Mouse (Mus musculus) natural killer cell, adult 2 months (primary cell): ENCODE data around the gene Golt1a.
A peak's percentile ranks its signal among the peaks of the same experiment; 100 is the strongest.
"Not testable (repeated sequence)": the region's sequence is repeated elsewhere in the genome, so short reads cannot be mapped to it uniquely, and the experiment has no call there.

Experiments
- DNase-seq, 2 experiments: peaks; one replicate each; pipeline ENCODE4 v3.0.0; 2022; ENCODE audit warnings: low spot score in 2 of 2

The Golt1a gene

DNA sequence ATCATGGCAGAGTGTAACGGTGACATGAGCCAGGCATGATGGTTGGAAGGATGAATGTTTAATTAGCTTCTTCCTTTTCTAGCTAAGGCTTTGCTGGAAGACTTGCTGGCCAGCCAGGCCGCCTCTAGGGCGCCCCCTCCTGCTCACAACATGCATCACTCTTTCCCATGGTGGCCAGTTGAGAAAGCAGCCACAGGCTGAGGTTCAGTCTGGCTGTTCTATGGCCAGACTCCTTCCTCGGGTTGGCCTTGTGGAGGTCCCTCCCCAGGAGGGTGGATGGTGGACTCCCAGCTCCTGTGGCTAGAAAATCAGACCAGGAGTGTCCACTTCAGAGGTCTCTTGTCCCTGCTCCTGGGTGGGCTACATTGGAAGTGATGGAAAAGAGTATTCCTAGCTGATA lies 2.8 kb upstream of the Golt1a start:
- peak; percentile 51 to 67 for DNase-seq

DNA sequence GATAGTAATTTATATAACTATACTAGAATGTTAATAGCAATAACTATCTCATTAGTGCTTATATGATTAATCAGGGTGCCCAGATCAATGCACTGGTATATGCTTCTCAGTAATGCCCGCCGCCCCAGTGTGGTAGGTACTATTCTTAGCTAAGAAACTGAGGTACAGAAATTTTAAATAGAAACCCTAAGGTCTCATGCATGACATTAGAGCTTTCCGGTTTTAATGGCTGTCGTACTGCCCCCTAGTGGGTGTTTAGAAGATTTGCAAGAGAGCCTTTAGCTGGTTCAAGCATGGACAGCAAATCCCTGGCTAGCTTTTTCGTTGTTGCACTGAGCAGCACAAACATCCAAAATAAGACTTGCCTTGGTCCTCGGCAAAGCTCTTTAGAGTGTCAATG lies 2.3 kb upstream of the Golt1a start:
- peak; percentile 33 to 45 for DNase-seq

DNA sequence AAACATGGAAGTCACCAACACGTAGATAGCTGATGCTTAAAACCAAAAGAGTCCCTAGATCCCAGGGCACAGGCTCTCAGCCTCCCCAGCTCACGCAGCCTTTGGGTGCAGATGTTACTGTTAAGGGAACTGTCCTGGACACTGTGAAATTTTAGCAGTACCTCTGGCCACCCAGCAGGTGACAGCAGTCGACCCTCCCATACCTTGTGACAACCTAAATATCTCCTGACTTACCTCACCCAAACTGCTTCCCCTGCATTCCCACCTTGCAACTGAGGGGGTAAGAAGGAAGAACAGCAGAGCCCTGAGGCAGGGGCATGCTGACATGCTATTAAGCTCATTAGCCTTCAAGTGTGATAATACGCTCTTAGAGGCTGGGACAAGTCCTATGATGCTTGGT lies 1.6 kb downstream of the Golt1a start:
- DNase-seq, result no peak

DNA sequence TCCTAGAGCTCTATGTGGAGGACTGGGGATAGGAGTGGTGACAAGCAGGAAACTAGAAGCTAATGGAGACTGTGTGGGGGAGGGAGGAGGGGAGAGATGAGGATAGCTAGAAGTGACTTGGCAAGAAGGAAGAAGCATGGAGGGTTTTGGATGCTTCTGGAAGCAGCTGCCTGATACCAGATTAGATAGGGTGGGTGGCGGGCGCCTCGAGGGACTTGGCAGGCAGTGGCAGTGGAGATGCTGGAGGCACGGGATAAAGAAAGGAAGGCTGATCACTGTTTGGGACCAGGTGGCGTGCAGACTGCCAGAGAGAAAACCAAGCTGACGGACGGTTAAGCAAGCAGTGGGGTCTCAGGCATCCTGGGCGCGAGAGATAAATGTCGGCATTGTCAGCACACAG lies 2.3 kb downstream of the Golt1a start:
- no peak for DNase-seq

DNA sequence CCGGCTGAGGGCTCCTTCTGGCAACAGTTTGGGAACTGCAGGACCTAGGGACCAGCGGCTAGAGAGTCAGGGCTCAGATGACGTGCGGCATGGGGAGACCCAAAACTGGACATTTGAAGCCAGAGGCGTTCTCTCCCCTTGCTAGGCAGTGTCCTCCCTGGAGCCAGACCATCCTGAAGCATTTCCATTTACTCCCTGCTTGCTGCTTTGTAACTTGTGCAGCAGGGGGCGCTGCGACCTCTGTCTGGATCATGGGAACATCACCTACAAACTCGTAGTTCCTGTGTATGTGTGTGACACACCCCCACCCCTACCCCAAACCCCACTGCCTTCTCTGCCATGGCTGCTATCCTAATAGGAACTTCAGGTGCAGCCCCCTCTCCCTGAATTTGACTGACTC lies 4.8 kb downstream of the Golt1a start:
- peak; percentile 16 to 49 for DNase-seq

DNA sequence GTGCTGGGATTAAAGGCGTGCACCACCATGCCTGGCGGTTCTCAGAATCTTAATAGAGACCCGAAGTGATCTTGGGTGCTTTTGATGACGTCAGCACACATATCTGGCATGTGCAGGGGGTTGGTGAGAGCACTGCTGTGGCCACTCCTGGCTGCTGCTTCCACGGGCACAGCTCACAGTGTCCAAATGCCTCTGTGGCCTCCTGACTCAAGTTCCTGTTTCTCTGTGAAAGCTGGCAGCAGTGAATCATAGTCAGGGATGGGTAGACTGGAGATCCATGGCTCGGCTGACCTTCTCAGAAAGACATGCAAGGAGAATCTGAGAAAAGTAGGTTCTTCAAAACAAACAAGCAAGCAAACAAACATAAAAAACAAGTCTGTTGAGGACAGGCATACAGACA lies 6.2 kb downstream of the Golt1a start:
- DNase-seq, result no peak

DNA sequence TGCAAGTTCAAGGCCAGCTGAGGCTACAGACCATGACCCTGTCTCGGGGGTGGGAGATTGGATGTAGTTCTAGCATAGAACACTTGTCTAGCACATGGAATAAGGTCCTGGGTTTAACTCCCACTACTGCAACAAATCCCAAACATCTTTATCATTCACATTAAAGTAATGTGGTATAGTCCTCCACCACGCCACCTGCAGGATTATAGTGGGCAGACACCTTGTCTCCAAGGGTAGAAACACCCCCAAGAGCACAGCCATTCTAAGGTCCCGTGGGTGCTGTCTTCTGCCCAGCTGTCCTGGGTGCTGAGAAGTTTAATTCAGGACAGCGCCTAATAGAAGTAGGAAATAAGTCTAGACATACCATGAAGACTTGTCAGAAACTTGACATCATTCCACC lies 7.0 kb downstream of the Golt1a start:
- DNase-seq, result no peak

DNA sequence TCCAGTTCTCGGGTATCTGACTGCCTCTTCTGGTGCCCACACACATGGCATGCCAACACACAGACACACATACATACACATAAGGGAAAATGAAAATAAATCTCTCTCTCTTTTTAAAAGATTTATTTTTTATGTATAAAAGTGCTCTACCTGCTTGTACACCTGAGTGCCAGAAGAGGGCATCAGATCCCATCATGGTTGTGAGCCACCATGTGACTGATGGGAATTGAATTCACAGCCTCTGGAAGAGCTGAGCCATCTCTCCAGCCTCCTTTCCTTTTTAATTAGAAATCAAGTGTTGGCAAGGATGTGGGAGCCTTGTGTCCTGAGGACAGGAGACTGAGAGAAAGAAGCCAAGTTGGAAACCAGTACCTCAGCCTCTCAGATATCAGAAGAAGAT lies 7.5 kb downstream of the Golt1a start:
- no peak for DNase-seq

DNA sequence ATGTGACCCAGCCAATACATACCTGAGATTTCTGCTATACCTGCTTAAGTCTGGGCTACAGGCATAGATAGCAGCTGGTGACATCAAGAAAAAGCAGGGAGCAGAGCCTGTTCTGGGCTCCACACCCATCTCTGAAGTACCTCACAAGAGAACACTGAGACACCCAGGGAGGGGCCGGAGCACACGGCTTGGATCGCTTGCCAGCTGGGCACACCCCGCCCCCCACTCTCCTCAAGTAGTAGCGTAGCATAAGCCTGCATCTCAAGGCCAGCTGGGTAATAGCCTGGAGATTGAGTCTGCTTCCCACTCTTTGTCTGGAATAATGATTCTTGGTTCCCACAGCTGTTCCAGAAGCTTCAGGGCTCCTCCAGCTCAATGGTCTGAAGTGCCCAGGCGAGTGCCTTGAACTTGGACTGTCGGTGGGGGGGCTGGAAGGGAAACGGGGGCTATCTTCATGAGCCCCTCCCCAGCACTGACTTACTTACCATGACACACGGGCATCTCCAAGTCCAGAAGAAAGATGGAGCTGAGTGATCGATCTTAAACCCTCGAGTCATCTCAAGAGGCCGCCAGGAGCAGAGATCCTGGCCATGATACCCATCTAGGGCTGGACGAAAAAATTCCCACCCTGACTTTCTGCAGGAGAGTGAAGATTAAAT lies 11.8 kb downstream of the Golt1a start, which contains the start of gene Kiss1:
Gene Kiss1, plus strand, starts transcription at position 609 of the 659 bp plus-strand sequence.
- DNase-seq, result no peak

DNA sequence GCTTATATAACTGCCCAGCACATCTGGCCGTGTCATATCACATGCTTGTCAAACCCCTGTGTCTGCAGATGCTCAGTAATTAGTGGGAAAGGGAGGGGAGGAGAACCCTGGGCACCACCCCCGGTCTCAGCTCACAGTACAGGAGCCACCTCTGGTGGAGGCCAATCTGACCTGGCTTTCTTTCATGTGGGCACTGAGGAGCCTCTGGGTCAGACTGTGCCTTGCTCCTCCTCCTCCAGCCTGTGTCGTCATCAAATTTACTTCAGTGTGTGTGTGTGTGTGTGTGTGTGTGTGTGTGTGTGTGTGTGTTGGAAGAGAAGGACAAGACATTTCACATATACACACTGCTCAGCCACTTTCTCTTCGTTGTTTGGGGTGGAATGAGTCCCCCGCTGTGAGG lies 13.7 kb downstream of the Golt1a start:
- DNase-seq, result no peak

DNA sequence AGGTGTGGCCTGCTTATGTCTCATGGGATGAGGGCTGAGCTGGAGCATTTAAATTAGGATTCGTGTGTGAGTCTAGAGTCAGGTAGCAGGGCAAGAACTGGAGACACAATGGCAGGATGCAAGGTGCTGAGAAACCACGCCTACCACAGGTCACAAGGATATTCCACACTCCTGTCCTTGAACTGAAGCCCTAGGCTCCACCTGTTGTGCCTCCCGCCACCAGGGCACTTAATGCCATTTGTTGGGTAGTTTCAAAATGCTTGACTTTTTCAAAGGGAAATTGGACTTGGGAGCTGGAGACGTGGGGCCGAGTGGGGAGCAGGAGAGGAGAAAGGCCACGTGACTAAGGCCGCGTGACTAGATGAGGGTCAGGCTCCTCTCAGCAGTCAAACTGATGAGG lies 16.4 kb downstream of the Golt1a start:
- DNase-seq, result no peak

DNA sequence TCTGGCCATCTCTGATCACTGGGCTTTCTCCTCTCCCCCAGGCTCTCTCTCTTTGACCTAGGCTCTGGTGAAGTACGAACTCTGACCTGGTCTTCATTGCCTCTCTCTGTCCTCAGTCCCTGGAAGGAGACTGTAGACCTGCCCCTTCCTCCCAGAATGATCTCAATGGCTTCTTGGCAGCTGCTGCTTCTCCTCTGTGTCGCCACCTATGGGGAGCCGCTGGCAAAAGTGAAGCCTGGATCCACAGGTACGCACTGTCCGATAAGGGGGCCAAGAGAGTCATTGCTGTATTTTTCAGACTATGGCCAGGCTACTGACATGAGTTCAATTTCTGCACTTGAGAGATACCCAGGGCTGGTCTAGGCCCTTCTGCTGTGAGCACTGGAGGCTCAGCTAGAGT lies 17.5 kb downstream of the Golt1a start:
- DNase-seq, result no peak

DNA sequence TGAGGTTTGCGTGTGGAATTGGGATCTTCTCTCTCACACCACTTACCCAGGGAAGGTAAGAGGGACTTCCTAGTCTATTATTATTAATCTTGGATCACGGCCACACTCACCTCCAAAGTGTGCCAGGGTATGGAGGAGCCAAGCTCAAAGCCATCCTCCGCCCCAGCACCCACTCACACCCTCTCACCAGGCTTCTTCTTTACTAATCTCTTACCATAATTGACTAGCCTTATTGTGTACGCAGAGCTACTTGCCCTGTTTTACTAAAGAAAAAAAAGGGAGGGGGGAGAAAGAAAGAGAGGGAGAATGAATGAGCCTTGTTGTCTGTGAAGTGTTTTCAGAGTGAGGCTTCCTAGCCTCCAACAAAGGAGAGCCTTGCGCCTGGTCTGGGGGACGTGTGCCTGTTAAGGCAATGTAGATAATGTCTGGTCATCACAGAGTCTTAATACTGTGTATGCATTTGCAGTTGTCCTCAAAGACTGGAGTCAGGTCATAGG lies 18.7 kb downstream of the Golt1a start:
- no peak for DNase-seq

DNA sequence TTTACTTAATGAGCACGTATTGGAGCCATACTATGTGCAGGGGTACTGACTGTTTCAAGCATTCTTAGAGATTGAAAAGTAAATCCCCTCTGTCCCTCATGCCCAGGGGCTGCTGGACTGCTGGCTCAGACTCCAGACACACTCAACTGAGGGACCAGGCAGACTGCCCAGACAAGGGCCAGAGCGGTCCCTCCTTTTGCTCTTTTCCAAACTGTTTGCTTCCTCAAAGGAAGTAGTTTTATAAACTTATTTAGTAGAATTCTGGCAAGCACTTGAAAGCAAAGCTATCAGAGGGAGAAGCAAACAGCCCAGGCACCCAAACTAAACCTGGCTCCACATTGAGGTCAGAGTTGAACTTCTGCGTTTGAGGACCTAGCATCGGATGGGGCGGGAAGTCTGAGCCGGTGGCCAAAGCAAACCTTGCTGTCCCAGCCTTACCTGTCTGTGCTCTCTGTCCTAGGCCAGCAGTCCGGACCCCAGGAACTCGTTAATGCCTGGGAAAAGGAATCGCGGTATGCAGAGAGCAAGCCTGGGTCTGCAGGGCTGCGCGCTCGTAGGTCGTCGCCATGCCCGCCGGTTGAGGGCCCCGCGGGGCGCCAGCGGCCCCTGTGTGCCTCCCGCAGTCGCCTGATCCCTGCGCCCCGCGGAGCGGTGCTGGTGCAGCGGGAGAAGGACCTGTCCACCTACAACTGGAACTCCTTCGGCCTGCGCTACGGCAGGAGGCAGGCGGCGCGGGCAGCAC lies 19.5 kb downstream of the Golt1a start:
- DNase-seq, result no peak

DNA sequence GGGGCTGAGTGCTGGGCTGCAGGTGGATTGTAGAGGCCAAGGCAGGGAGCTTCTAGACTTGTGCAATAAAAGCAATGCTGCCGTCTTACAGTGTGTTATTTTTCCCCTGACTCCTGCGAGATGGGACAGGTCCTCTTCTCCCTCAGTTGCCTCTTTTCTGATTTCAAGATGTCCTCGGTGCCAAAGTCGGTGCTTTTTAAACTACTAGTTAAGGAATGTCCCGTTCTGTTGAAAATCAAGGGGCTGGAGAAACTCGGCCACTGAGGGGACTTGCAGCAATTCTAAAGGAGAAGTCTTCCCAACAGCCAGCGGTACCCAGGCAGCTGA lies 20.0 kb downstream of the Golt1a start:
- no peak for DNase-seq

DNA sequence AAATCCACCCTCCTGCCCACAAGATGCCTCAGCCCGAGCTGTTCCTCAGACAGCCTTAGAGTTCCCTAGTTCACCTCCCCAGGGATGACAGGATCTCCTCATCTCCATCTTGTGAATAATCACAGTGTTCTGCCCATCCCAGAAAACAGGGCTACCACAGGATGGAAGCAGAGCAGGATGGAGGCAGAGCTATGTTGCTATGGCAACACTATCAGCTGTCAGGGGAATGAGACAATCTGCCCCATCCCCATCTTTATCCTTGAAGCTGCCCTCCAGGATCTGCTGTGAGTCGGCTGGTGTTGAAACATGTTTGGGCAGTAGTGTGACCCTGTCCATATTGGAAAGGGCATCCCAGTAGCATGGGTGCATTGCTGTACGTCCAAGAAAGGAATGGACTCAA lies 21.5 kb downstream of the Golt1a start:
- no peak for DNase-seq

DNA sequence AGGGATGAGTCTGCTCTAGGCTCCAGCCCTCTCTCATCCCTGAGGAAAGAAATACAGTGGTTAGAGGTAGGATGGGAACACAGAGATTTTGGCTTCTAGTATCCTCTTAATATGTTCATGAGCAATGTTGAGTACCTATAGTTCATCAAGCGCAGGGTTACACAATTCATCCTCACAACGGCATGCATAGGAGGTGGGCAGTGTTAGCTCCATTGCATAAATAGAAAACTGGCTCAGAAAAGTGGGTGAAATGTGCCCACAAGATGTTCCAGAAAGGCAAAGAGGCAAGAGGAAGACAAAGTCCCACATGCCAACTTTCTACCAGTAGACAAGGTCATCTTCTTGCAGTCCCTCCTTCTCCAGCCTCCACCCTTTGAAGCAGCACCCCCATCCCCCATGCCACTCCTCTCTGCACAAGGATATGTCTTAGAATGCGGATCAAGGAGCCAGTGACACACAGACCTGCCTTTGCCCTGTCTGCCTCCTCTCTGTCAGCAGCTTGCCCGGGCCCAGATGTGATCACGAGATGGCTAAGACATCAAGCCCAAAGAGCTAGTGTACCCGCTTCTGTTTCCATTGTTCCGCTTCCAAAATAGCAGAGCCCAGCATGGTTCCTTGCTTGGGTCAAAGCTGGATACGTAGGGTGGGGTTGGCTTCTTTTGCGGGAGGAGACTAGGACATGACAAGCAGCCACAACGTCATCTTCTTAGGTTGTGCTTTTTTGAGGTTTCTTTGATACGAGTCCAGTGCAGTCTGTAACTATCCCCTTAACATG lies 23.2 kb downstream of the Golt1a start:
- DNase-seq, result no peak

DNA sequence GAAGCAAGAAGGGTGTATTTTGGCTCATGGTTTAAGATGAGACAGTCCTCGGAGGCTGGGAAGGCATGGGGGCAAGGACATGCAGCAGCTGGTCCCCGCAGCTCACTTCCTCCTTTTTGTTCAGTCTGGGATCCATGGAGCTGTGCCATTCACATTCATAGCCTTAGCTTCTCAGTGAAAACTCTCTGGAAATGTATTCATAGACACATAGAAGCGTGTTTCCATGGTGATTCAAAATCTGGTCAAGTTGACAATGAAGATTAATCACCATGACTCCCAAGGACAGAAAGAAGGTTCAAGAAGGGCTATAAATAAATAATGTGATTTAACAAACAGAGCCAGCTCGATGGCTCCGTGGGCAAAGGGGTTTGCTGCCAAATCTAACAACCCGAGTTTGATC lies 24.3 kb downstream of the Golt1a start:
- DNase-seq, result no peak

DNA sequence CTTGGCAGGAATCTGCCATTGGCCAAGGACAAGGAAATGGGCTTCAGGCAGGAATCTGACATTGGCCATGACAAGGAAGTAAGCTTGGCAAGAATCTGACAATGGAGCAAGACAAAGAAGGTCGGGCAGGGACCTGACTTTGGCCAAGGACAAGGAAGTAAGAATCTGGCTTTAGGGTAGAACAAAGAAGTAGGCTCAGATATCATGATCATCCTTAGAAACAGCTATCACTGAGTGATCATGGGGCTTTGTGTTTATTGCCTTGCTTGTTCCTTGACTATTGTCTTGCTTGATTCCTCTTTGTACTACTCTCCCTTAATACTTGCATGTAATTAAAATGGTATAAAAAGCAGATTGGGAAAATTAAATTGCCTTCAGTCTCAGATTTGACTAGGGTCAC lies 30.8 kb downstream of the Golt1a start:
- not testable (repeated sequence) for DNase-seq

DNA sequence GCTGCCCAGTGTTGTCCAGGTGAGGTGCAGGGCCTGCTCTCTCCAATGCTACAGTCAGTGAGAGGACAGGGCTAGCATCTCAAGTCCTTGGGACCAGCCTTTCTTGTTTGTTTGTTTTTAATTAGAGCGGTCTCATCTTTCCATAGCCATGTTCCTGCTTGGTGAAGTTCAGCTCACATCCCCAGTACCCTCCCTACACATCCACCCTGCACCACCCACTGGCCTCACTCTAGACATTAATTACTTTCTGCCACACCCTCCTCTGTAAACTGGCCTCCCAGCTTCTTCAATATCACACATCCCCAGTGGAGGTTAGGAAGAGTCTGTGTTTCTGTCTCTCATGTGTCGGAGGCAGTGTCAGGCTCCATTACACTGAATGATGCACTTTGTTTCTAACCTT lies 34.8 kb downstream of the Golt1a start:
- DNase-seq, result no peak

DNA sequence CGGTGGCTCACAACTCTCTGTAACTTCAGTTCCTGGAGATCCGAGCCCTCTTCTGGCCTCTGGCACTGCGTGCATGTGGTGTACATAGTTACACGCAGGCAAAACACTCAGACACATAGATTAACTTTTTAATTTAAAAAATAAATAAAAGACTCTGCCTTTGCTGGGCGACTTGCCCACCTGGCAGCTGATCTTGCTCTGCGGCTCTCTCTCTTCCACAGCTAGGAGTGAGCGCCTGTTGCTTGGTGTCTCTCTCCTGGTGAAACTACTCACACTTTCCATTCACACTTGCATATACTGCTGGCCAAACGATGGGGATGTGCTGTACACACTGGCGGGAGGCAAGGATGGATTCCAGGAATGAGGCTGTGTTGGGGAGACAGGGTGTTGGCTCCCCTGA lies 36.9 kb downstream of the Golt1a start:
- no peak for DNase-seq

DNA sequence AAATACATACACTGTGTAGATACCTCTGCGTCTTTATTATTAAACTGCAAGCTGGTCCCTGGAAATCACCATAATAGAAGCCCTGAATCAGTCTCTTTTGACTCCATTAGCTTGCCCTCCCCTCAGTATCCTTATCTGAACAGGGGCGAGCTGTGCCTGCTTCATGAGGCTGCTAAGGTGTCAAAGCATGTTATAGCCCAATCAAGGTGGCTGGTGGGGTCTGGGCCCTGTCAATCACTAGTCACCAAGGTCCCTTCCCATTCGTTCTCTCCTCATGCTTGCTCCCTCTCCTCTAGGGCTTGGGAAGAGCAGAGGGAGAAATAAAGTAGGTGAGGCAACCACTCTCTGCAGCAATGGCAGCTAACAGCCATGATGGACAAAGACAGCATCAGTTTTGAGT lies 37.6 kb downstream of the Golt1a start:
- DNase-seq, result no peak
